Mouse (Mus musculus) kidney, embryonic 16.5 days (tissue): ENCODE results near the gene Cpne6. TPM values are rescaled to one million over a fixed set of nuclear protein-coding genes. Genes with fewer than 3 reads are reported as not detected.

ENCODE experiments used
- ATAC-seq: fragments of 200-750 bp; cut with Nextera tagmentation; 2 replicates; pipeline ENCODE4 v1.8.0; 2017; ENCODE audit warnings: moderate TSS enrichment; ENCODE audit not compliant: low FRiP score, low TSS enrichment
- H3K27ac ChIP-seq: fragments of 300-500 bp; sonication (generic); 2 replicates; pipeline ENCODE4 v1.5.1; 2014; ENCODE audit warnings: low read length
- H3K27me3 ChIP-seq: fragments of 300-500 bp; sonication (generic); 2 replicates; pipeline ENCODE4 v1.6.1; 2014; ENCODE audit warnings: low read length, control low read depth, mixed read lengths; ENCODE audit not compliant: insufficient read depth
- H3K36me3 ChIP-seq: fragments of 300-500 bp; sonication (generic); 2 replicates; pipeline ENCODE4 v1.6.1; 2014; ENCODE audit warnings: low read length, control low read depth, mixed read lengths; ENCODE audit not compliant: insufficient read depth
- H3K4me1 ChIP-seq: fragments of 300-500 bp; sonication (generic); 2 replicates; pipeline ENCODE4 v1.6.1; 2014; ENCODE audit warnings: low read length, control low read depth, mixed read lengths; ENCODE audit not compliant: insufficient read depth
- H3K4me2 ChIP-seq: fragments of 300-500 bp; sonication (generic); replicated peaks from 2 replicates; pipeline ENCODE4 v1.6.1; 2014; ENCODE audit warnings: low read depth, low read length
- H3K4me3 ChIP-seq: fragments of 300-500 bp; sonication (generic); 2 replicates; pipeline ENCODE4 v1.5.1; 2014; ENCODE audit warnings: mild to moderate bottlenecking, low read length
- H3K9ac ChIP-seq: fragments of 300-500 bp; sonication (generic); replicated peaks from 2 replicates; pipeline ENCODE4 v1.6.1; 2014; ENCODE audit warnings: low read length
- H3K9me3 ChIP-seq: fragments of 300-500 bp; sonication (generic); 2 replicates; pipeline ENCODE4 v1.6.1; 2016; ENCODE audit warnings: low read length, control low read depth
- WGBS: fragments of 180-500 bp; shearing (Covaris S2); extraction: QIAGEN DNeasy Blood & Tissue Kit; methylation state at CpG from one replicate; pipeline ENCODE4 v1.1.7; 2014; 5-methylcytosine and 5-hydroxymethylcytosine counted together
- polyA plus RNA-seq: library from polyadenylated mRNA; unstranded; fragments of >200 nt; fragmentation: Nextera tagmentation; extraction: Ambion mirVana; gene quantifications from 2 replicates; pipeline ENCODE4 v1.2.1, GENCODE M21; 2015

Cpne6 gene
- polyA plus RNA-seq, 1 experiment from 2014 or later, result 0.46 TPM

DNA sequence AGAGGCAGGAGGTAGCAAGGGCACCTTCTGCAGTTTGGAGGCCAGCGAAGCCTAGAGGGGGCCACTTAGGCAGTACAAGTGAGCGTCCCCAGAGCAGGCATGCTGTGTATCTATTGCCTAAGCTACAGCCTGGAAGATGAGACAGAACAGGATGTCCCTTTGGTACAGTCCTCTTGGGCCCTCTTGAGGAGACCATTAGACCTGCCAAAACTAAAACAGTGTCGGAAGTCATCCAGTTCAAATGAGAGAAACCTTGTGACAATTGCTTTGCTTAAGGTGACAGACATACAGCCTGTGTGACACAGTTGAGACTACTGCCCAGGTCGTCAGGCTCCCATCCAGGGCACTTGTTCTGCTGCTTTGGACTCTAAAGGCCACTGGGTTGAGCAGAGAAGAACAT lies 9.4 kb downstream of the Cpne6 start:
- Histone ChIP-seq H3K4me2 (no peak overlapping the region), H3K4me1 (peaks cover 9% of the 10 kb centered on the region; the same call in 1 of the 2 replicates), H3K9me3 (no peaks in the 10 kb centered on the region), H3K27ac (no peak overlapping the region), H3K27me3 (peaks cover 44% of the 10 kb centered on the region), H3K4me3 (no peak overlapping the region), H3K9ac (no peak overlapping the region), H3K36me3 (no peaks in the 10 kb centered on the region)
- 70% methylated on average over 4 of the region's 4 CpGs for WGBS
- ATAC-seq, result no peak

DNA sequence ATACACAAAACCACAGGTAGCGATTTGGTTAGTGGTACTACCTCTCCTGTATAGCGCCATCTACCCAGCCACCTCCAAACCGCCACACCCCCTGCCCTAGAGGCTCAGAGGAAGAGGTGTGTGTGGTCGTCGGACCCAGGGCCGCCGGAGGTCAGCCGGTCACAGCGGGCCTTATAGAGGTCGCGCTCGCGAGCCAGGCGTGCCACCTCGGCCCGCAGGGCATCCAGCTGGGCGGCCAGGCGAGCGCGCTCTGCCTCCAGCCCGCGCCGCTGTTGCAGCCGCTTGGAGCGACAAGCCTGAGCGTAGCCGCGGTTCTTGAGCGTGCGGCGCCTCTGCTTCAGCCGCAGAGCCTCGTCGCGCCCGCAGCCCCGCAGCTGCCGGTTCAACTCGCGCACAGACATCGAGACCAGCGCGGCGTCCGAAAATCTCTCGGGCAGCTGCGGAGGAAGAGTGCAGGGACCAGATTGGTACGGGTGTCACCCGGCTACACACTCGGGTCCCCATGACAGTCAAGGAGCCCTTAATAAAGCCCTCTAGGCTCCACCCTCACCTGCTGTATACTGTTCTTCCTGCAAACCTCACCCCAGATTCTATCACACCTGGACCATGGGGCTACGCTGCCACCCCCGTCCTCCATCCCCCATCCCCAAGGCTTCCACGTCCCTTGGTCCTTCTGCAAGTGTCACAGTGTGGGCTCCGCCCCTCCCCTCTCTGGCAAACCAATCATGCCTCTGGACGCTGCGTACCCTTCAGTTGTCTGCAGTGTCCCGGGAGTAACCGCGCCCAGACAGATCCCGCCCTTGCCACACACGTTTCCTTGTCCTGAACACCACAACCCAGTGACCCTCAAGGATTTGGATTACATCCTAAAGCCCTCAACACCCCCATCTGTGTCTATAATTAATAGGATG lies 10.5 kb downstream of the Cpne6 start:
- under 1% methylated on average over 61 of the region's 61 CpGs for WGBS
- Histone ChIP-seq H3K4me1 (peaks cover 9% of the 10 kb centered on the region; the same call in 1 of the 2 replicates), H3K27me3 (peaks cover 44% of the 10 kb centered on the region), H3K9me3 (no peaks in the 10 kb centered on the region), H3K36me3 (no peaks in the 10 kb centered on the region), H3K4me2 (peak overlapping the region; percentile 94), H3K27ac (no peak overlapping the region), H3K9ac (peak overlapping the region; percentile 51), H3K4me3 (peak overlapping the region; percentile 52)
- peak; percentile 39 for ATAC-seq

DNA sequence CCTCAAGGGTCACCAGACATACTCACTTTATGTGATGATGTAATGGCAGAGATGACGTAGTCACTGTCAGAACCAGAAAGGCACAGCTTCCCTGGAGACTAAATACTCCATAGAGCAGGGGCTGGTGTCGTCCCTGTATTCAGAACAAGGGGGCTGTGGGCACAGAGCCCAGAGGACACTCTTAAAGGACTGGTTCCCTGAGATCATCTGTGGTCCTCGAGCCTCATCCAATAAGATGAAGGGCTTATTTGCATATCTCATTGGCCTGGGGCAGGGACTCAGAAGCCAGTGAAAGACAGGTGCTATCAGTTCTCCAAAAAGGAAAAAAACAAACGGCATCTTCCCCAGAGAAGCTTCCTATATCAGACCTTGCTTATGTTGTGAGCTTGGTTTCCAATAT lies 13.8 kb downstream of the Cpne6 start:
- WGBS, result 61% methylated on average over 4 of the region's 4 CpGs
- no peak for ATAC-seq

DNA sequence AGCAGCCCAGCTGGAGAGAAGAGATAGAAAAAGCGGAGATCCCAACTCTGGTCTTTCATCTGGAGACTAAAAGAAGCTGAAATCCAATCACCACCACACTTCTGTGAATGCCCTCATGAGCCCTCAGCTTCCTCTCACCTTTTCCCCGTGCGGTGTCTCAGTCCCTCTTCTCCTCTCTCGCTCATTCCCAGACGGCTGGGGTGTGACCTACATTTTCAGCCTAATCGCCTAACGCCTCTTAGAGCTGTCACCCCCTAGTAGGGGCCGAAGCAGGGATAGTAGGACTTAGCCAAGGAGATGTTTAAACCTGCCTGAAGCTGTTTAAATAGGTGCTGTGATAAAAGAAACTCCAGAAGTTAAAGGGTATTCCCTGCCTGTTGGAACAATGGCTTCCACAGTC lies 14.5 kb downstream of the Cpne6 start, which contains the start of gene Nrl:
Gene Nrl (minus strand): TSS at position 197 of the 400 bp plus-strand sequence.
- Histone ChIP-seq H3K27me3 (peaks cover 42% of the 10 kb centered on the region), H3K4me3 (no peak within 1 kb of the TSS), H3K4me1 (peaks cover 9% of the 10 kb centered on the region; the same call in 1 of the 2 replicates), H3K4me2 (no peak within 1 kb of the TSS), H3K9me3 (no peaks in the 10 kb centered on the region), H3K36me3 (no peaks in the 10 kb centered on the region), H3K9ac (no peak within 1 kb of the TSS), H3K27ac (no peak within 1 kb of the TSS)
- no peak for ATAC-seq
- WGBS, result 20% methylated on average over 8 of the region's 8 CpGs

More for the DNA sequence above, 13.8 kb downstream of the Cpne6 start:
- Histone ChIP-seq H3K27me3 (peaks cover 41% of the 10 kb centered on the region), H3K9me3 (no peaks in the 10 kb centered on the region), H3K9ac (no peak overlapping the region), H3K4me3 (no peak overlapping the region), H3K4me2 (no peak overlapping the region), H3K4me1 (peaks cover 9% of the 10 kb centered on the region; the same call in 1 of the 2 replicates), H3K36me3 (no peaks in the 10 kb centered on the region), H3K27ac (no peak overlapping the region)

DNA sequence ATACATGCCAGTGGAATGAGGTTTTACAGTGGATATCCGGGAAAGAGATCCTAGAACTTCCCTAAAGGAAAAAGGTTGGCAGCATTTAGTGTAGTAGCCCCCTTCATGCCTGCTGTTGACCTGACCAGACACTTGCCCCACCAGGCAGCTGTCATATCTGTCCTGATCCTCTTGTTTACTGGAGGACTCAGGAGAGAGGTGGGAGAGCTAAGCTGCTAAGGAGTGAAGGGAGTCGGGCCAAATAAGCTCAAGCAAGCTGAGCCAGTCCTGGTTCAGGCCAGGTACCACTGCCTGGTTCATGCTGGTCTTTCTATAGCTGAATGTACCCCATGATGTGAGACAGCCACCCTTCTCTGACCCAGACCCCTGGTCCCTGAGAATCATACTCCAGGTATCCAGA lies 16.4 kb downstream of the Cpne6 start:
- H3K4me3 ChIP-seq, result no peak overlapping the region
- no peaks in the 10 kb centered on the region for H3K4me1 ChIP-seq
- H3K27me3 ChIP-seq, result peaks cover 27% of the 10 kb centered on the region
- H3K27ac ChIP-seq, result no peak overlapping the region
- H3K9me3 ChIP-seq, result no peaks in the 10 kb centered on the region
- H3K4me2 ChIP-seq, result no peak overlapping the region
- H3K36me3 ChIP-seq, result no peaks in the 10 kb centered on the region
- WGBS, result 87% methylated on average over 2 of the region's 2 CpGs
- ATAC-seq, result no peak
- no peak overlapping the region for H3K9ac ChIP-seq

DNA sequence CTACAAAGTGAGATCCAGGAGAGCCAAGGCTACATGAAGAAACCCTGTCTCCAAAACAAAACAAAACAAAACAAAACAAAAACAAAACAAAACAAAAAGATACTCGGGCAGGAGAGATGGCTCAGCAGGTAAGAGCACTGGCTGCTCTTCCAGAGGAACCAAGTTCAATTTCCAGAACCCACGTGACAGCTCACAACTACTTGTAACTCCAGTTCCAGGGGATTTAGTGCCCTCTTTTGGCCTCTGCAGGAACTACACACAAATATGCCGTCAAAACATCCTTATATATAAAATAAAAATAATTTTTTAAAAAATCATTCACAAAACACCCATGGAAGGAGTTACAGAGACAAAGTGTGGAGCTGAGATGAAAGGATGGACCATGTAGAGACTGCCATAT lies 17.7 kb downstream of the Cpne6 start:
- Histone ChIP-seq H3K27me3 (peaks cover 16% of the 10 kb centered on the region), H3K4me3 (no peak overlapping the region), H3K36me3 (no peaks in the 10 kb centered on the region), H3K27ac (no peak overlapping the region), H3K4me2 (no peak overlapping the region), H3K9me3 (no peaks in the 10 kb centered on the region), H3K9ac (no peak overlapping the region), H3K4me1 (no peaks in the 10 kb centered on the region)
- 27% methylated on average over 3 of the region's 3 CpGs for WGBS
- no peak for ATAC-seq

DNA sequence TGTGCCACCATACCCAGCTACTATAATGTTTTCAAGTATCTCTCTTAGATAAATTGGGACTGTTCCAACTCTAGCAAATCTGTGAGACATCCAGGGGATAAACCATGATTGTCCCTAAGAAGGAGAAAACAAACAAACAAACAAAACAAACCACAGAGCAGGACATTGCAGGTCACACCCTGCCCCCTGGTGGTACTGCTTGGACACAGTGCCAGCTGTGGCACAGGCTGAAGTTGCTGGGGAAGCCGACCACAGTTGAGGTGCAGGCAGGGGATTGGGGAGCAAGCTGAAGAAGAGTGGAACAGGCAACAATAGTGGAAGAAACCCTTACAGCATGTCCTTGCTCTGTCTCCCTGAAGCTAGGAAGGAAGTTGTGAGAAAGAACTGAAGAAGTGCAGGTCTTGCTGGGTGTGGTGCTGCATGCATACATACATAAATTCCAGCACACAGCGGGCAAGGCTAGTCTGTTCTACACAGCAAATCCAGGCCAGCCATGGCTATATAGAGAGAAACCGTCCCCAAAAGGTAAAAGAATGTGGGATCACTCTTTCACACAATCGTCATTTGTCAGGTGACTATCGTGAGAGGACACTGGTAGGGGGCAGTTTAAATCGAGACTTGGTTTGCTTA lies 26.0 kb downstream of the Cpne6 start:
- Histone ChIP-seq H3K36me3 (no peaks in the 10 kb centered on the region), H3K4me1 (peaks cover 6% of the 10 kb centered on the region), H3K9me3 (no peaks in the 10 kb centered on the region), H3K4me2 (no peak overlapping the region), H3K9ac (no peak overlapping the region), H3K27ac (no peak overlapping the region), H3K4me3 (no peak overlapping the region), H3K27me3 (no peaks in the 10 kb centered on the region)
- 50% methylated on average over 6 of the region's 6 CpGs for WGBS
- ATAC-seq, result no peak

DNA sequence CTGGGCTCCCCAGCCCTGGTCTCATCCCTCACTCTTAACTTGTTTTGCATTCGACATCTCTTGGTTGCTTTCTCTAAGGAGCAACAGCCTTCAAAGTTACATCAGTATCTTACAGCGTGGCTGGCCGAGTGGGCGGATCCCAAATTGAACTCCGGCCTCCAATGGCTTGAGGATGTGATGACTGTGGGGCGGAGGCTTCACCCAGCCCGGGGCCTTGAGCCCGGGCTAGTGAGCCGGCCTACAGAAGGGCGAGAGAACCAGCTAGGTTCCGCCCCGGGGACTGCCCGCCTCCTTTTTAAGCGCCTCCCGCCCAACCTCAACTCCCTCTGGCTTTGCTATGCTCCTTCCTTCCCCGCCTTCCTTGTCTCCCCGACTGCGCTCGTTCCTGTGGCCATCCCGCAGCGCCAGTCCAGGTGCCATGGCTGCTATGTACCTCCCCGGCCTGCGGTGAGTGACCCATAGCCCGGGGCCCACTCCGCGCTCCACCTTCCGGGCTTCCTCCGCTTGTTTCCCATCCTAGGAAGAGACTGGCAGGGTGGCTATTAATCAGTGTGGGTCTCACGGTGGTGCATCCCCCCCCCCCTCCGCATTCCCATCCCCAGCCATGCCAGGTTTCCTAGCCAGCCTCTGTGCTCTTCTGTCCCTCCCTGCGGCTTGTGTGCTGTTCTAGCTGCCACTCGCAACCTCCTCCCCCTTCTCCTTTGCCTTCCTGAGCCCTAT lies 30.0 kb downstream of the Cpne6 start, which contains the start of gene Pck2:
Gene Pck2 (plus strand): TSS at position 200 of the 720 bp plus-strand sequence.
- H3K4me2 ChIP-seq, result peak within 1 kb of the TSS; percentile 64
- H3K9ac ChIP-seq, result peak within 1 kb of the TSS; percentile 77
- H3K27me3 ChIP-seq, result no peaks in the 10 kb centered on the region
- peak within 1 kb of the TSS; percentile 64 for H3K4me3 ChIP-seq
- WGBS, result 0% methylated on average over 32 of the region's 32 CpGs
- H3K27ac ChIP-seq, result peak within 1 kb of the TSS; percentile 93
- H3K36me3 ChIP-seq, result peaks cover 26% of the 10 kb centered on the region
- peaks cover 12% of the 10 kb centered on the region for H3K4me1 ChIP-seq
- no peaks in the 10 kb centered on the region for H3K9me3 ChIP-seq
- ATAC-seq, result peak; percentile 98

DNA sequence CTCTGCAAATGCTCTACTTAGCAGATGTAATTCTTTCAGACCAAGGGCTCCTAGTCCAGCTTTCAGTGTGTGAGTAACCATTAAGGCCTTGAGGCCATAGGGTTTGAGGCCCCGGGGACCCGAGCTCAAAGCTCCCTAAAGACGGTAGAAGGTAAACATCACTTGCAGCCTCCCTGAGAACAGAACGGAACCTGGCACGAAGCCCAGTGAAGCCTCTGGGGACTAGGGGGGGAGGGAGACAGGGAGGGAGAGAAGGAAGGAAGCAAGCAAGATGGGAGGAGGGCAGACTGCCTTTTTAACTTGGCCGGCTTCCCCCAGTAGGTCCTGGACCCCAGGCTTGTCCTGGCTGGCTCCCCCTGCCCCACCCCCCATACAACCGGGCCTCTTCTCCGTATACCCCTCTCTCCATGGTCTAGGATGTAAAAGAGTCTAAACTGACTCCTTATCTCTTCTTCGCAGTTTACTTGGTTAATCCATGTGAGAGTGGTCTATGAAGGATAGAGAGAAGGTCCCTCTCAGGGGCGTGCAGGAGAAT lies 30.6 kb downstream of the Cpne6 start:
- Histone ChIP-seq H3K9me3 (no peaks in the 10 kb centered on the region), H3K27ac (peak overlapping the region; percentile 93), H3K9ac (peak overlapping the region; percentile 77), H3K4me1 (peaks cover 12% of the 10 kb centered on the region), H3K4me2 (peak overlapping the region; percentile 64), H3K36me3 (peaks cover 32% of the 10 kb centered on the region), H3K4me3 (peak overlapping the region; percentile 64), H3K27me3 (no peaks in the 10 kb centered on the region)
- peak; percentile 47 for ATAC-seq
- 4% methylated on average over 10 of the region's 10 CpGs for WGBS
